ENCODE assay signal across 19 mouse cellular contexts in the genomic region with DNA sequence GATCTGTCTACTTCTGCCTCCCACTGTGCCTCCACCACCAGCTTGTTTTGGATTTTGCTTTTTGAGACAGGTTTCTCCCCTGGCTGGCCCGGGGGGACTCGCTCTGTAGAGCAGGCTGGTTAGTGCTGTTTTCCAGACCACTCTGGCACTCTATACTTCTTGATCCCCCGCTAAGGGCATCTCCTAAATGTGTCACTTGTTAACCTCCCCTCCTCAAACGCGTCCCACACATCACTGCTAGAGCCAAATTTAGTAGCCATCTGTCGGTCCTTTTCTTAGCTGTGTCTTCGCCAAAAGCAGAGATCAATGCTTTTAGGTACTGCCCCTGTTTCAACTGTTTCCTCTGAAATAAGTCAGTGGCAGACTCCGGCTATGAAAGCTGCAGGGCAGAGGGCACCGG. TPM values are rescaled to one million over a fixed set of nuclear protein-coding genes. Genes with fewer than 3 reads are reported as not detected.
DNase-seq lines count a peak whose midpoint lies in the region; ATAC-seq and TF ChIP-seq lines count a peak whose summit lies in the region.
"Had no signal": no experiment of that assay in that cellular context is flagged by ENCODE, and none has a peak within 500 bp of the region (broad histone marks: within the 10 kb centered on the region; RNA-seq: fewer than 3 reads in every experiment).

No protein-coding gene starts in this region.

- H3K4me1 ChIP-seq in heart, postnatal 0 days (ENCODE audit: control insufficient read depth, insufficient read depth) = peaks cover 18% of the 10 kb centered on the region
- H3K4me1 ChIP-seq: embryonic facial prominence, embryonic 15.5 days; hindbrain, embryonic 12.5 days had no signal

- TF ChIP-seq CTCF in heart, postnatal 0 days (IDR thresholded peaks at IDR 0.05; ENCODE audit: low read depth) = no peak

- H3K4me3 ChIP-seq in heart, postnatal 0 days (ENCODE audit: low read depth, low read length) = no peak overlapping the region
- H3K4me3 ChIP-seq: embryonic facial prominence, embryonic 15.5 days; forebrain, embryonic 10.5 days; hindbrain, embryonic 12.5 days; liver, embryonic 12.5 days; midbrain, embryonic 10.5 days had no signal

- WGBS in heart, postnatal 0 days = 51% methylated on average over 9 of the region's 9 CpGs

- TF ChIP-seq EP300 in heart, postnatal 0 days (IDR thresholded peaks at IDR 0.05; ENCODE audit: low read depth) = no peak

- H3K9me3 ChIP-seq in heart, postnatal 0 days (replicated peaks; ENCODE audit: control insufficient read depth, low read length) = no peaks in the 10 kb centered on the region
- H3K9me3 ChIP-seq: embryonic facial prominence, embryonic 15.5 days; forebrain, embryonic 10.5 days; G1E; hindbrain, embryonic 12.5 days; liver, embryonic 12.5 days; midbrain, embryonic 10.5 days had no signal

- H3K9ac ChIP-seq in heart, postnatal 0 days (replicated peaks; ENCODE audit: low read depth, low read length) = no peak overlapping the region
- H3K9ac ChIP-seq: embryonic facial prominence, embryonic 15.5 days; hindbrain, embryonic 12.5 days; liver, embryonic 12.5 days; lung, embryonic 14.5 days had no signal

- H3K4me2 ChIP-seq in heart, postnatal 0 days (ENCODE audit: low read depth, low read length) = no peak overlapping the region
- H3K4me2 ChIP-seq: embryonic facial prominence, embryonic 15.5 days; heart, embryonic 11.5 days; hindbrain, embryonic 12.5 days; liver, embryonic 12.5 days; lung, embryonic 14.5 days had no signal

- intact Hi-C loops in heart, postnatal 10 days (cut with DNase I) = no loop called here
- intact Hi-C loops in left cerebral cortex, postnatal 36 days (cut with DNase I) = no loop called here

- peak overlapping the region; percentile 62 for H3K27ac ChIP-seq in heart, postnatal 0 days (ENCODE audit: low read depth)
- H3K27ac ChIP-seq: embryonic facial prominence, embryonic 15.5 days; forebrain, embryonic 10.5 days; hindbrain, embryonic 12.5 days; liver, embryonic 12.5 days; midbrain, embryonic 10.5 days had no signal

- peak; percentile 47 for DNase-seq in cerebellum, adult 9-10 months
- DNase-seq in cerebellum, adult 11 months = no peak
- no peak for DNase-seq in heart, postnatal 0 days (ENCODE audit: low spot score)
- no peak for DNase-seq in heart, postnatal 10 days
- DNase-seq in right cerebral cortex, adult 18-20 months = peak; percentile 48
- DNase-seq in right cerebral cortex, postnatal 4 days = no peak
- DNase-seq in left cerebral cortex, postnatal 36 days (ENCODE audit: low spot score in 2 of 2) = peak; percentile 43 to 52
- DNase-seq: embryo, embryonic 11 days; kidney, adult 9 months; lung, embryonic 14.5 days; lung, postnatal 4 days; thymus, adult 18-20 months had no signal

- H3K27me3 ChIP-seq in heart, postnatal 0 days (ENCODE audit: control insufficient read depth, insufficient read depth, low read length) = no peaks in the 10 kb centered on the region
- H3K27me3 ChIP-seq: embryonic facial prominence, embryonic 15.5 days; hindbrain, embryonic 12.5 days; liver, embryonic 12.5 days had no signal

- no peak for ATAC-seq in heart, postnatal 0 days (ENCODE audit: insufficient read depth, low read depth)
- ATAC-seq: liver, embryonic 12.5 days had no signal

- peaks cover 11% of the 10 kb centered on the region for H3K36me3 ChIP-seq in heart, postnatal 0 days (replicated peaks; ENCODE audit: control insufficient read depth, insufficient read depth, low read length)

RNA-seq across cellular contexts. Expression of a gene that starts 4.5 kb away (rescaled TPM):
- total RNA-seq in heart, postnatal 0 days (2014; rRNA removed; ENCODE audit: low replicate concordance) = 433 and 473 TPM in 2 replicates
- polyA plus RNA-seq in heart, postnatal 0 days (2015; fragmentation: Nextera tagmentation; extraction: Ambion mirVana) = 496 and 503 TPM in 2 replicates
- 100 to 1,000 TPM; 338 to 393 TPM for total RNA-seq in heart, postnatal 10 days (2021)
- 100 to 1,000 TPM; 143 to 159 TPM for total RNA-seq in left cerebral cortex, postnatal 36 days (2021)

RNA-seq across cellular contexts. Expression of a gene that starts 17.4 kb away (rescaled TPM):
- 320 and 327 TPM in 2 replicates for total RNA-seq in heart, postnatal 0 days (2014; rRNA removed; ENCODE audit: low replicate concordance)
- polyA plus RNA-seq in heart, postnatal 0 days (2015; fragmentation: Nextera tagmentation; extraction: Ambion mirVana) = 549 and 562 TPM in 2 replicates
- 100 to 1,000 TPM; 217 to 251 TPM for total RNA-seq in heart, postnatal 10 days (2021)
- total RNA-seq in left cerebral cortex, postnatal 36 days (2021) = 100 to 1,000 TPM; 291 to 294 TPM

RNA-seq across cellular contexts. Expression of a gene that starts 27.0 kb away (rescaled TPM):
- total RNA-seq in heart, postnatal 0 days (2014; rRNA removed; ENCODE audit: low replicate concordance) = 24.5 and 28.0 TPM in 2 replicates
- polyA plus RNA-seq in heart, postnatal 0 days (2015; fragmentation: Nextera tagmentation; extraction: Ambion mirVana) = 49.8 and 53.7 TPM in 2 replicates
- total RNA-seq in heart, postnatal 10 days (2021) = 10 to 100 TPM; 24.6 to 26.7 TPM
- 10 to 100 TPM; 61.0 to 69.8 TPM for total RNA-seq in left cerebral cortex, postnatal 36 days (2021)

RNA-seq across cellular contexts. Expression of a gene that starts 43.2 kb away (rescaled TPM):
- 1.8 and 8.7 TPM in 2 replicates for total RNA-seq in heart, postnatal 0 days (2014; rRNA removed; ENCODE audit: low replicate concordance)
- 3.3 TPM in 2 replicates for polyA plus RNA-seq in heart, postnatal 0 days (2015; fragmentation: Nextera tagmentation; extraction: Ambion mirVana)
- 1 to 10 TPM; 2.3 to 2.6 TPM for total RNA-seq in heart, postnatal 10 days (2021)
- 10 to 100 TPM; 13.0 to 13.5 TPM for total RNA-seq in left cerebral cortex, postnatal 36 days (2021)

RNA-seq across cellular contexts. Expression of a gene that starts 45.5 kb away (rescaled TPM):
- 32.3 and 102 TPM in 2 replicates for total RNA-seq in heart, postnatal 0 days (2014; rRNA removed; ENCODE audit: low replicate concordance)
- 33.9 and 40.8 TPM in 2 replicates for polyA plus RNA-seq in heart, postnatal 0 days (2015; fragmentation: Nextera tagmentation; extraction: Ambion mirVana)
- total RNA-seq in heart, postnatal 10 days (2021) = 10 to 100 TPM; 27.0 to 28.1 TPM
- total RNA-seq in left cerebral cortex, postnatal 36 days (2021) = 10 to 100 TPM; 41.6 to 49.9 TPM

Comparison
In these comparisons a context has a peak if more than half of its experiments do, and no peak if none do; other contexts are left out.
1. DNase-seq: peak in cerebellum, adult 9-10 months (single experiment), right cerebral cortex, adult 18-20 months (single experiment) and left cerebral cortex, postnatal 36 days (2 of 2); none in cerebellum, adult 11 months (single experiment), heart, postnatal 0 days (single experiment), heart, postnatal 10 days (0 of 2) and right cerebral cortex, postnatal 4 days (single experiment).